Mouse (Mus musculus) liver, embryonic 14.5 days (tissue): ENCODE measurements around the gene Cdca3.

ENCODE experiments used
- CTCF ChIP-seq: IDR thresholded peaks from 2 replicates; pipeline ENCODE4 v1.5.1; 2016; ENCODE audit warnings: antibody characterized with exemption, low read depth, control low read depth
- EP300 ChIP-seq: IDR thresholded peaks from 2 replicates; pipeline ENCODE4 v1.6.1; 2016; ENCODE audit warnings: antibody characterized with exemption, low read depth

DNA sequence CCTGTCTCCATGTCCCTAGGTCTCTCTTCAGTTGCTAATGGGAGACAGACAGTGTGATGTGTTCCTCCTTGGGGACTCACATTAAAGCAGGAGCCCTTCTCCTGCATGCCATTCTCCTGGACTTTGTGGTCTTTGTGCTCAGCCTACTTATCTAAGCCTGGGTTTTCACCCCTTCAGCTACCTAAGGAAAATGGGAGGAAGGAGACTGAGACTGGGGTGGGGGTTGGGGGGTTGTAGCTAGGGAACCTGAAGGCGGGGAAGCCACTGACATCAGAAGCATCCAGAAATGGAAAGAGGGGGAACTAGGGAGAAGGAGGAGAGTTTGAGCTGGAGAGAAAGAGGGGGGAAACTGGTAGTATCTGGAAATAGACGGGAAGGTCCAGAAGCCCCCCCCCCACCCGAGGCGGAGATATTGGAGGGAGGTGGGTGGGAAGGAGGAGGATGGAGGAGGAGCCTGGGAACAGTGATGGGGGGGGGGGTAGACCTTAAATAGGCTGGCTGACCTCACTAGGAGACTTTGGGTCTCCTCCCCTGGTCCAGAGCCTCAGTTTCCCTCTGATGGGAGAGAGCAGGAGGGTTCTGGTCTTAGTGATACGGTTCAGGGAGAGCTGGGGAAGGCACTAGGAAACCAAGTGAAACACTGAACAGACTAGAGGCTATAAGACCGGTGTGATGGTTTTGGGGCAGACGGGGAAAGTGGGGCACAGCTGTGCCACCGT, 33.2 kb downstream of the Cdca3 start:
- TF ChIP-seq CTCF (no peak), EP300 (no peak)
